Mouse (Mus musculus): ENCODE results near the gene Dip2a. TPM values are rescaled to one million over a fixed set of nuclear protein-coding genes. Genes with fewer than 3 reads are reported as not detected.

The Dip2a gene
- polyA plus RNA-seq (2012; rRNA removed): 22.3 and 31.7 TPM in 2 replicates

GRCm38 (mm10) chr10:76344711-76345539 is at the start of gene Dip2a:
Gene Dip2a, minus strand, starts transcription at chr10:76345291.

GRCm38 (mm10) chr10:76253536-76253935 is 91.6 kb downstream of the Dip2a start, which contains the start of gene S100b:
Gene S100b, plus strand, starts transcription at chr10:76253853.

GRCm38 (mm10) chr10:76237341-76238225 is 107.5 kb downstream of the Dip2a start, which contains the start of gene Prmt2:
Gene Prmt2, minus strand, starts transcription at chr10:76237865.

Other genes starting within 250 kb of the Dip2a start
- gene Slc5a4b, start 234.3 kb downstream of the Dip2a start, polyA plus RNA-seq (2012; rRNA removed): not detected in 2 replicates
- gene Slc5a4a, start 197.8 kb downstream of the Dip2a start, polyA plus RNA-seq (2012; rRNA removed): 0.02 and 0.04 TPM in 2 replicates
- 79.5 and 102 TPM in 2 replicates for gene Prmt2, start 107.4 kb downstream of the Dip2a start, polyA plus RNA-seq (2012; rRNA removed)
- gene S100b, start 91.4 kb downstream of the Dip2a start, polyA plus RNA-seq (2012; rRNA removed): 0.29 and 0.58 TPM in 2 replicates
- gene AC141477.1, start 95.2 kb upstream of the Dip2a start, polyA plus RNA-seq (2012; rRNA removed): 2.2 TPM in 1 of 2 replicates, not detected in the other
- 39.2 and 45.9 TPM in 2 replicates for gene Pcnt, start 97.5 kb upstream of the Dip2a start, polyA plus RNA-seq (2012; rRNA removed)
- not detected in 2 replicates for gene 2610028H24Rik, start 103.8 kb upstream of the Dip2a start, polyA plus RNA-seq (2012; rRNA removed)
- gene Mcm3ap, start 123.6 kb upstream of the Dip2a start, polyA plus RNA-seq (2012; rRNA removed): 53.7 and 84.3 TPM in 2 replicates
- gene Ybey, start 123.8 kb upstream of the Dip2a start, polyA plus RNA-seq (2012; rRNA removed): 3.8 and 4.6 TPM in 2 replicates
- 38.4 and 41.3 TPM in 2 replicates for gene Lss, start 186.3 kb upstream of the Dip2a start, polyA plus RNA-seq (2012; rRNA removed)
- gene Spatc1l, start 217.0 kb upstream of the Dip2a start, polyA plus RNA-seq (2012; rRNA removed): 0.12 and 0.38 TPM in 2 replicates
- gene Ftcd, start 230.4 kb upstream of the Dip2a start, polyA plus RNA-seq (2012; rRNA removed): 0.77 and 1.6 TPM in 2 replicates